Mouse (Mus musculus): ENCODE results near the gene Flvcr1. TPM values are rescaled to one million over a fixed set of nuclear protein-coding genes. Genes with fewer than 3 reads are reported as not detected.

Flvcr1 gene
- 9.7 and 11.5 TPM in 2 replicates for polyA plus RNA-seq (2016; fragmentation: Nextera tagmentation; extraction: Ambion mirVana)

GRCm38 (mm10) chr1:191026021-191026713, at the start of gene Flvcr1:
Gene Flvcr1 (minus strand): TSS chr1:191026158.
- peak; percentile 100 for ATAC-seq (ENCODE audit: low FRiP score)
- WGBS = under 1% methylated on average over 50 of the region's 50 CpGs
- H3K9ac ChIP-seq = peak within 1 kb of the TSS; percentile 91
- H3K36me3 ChIP-seq (replicated peaks) = peaks cover 7% of the 10 kb centered on the region
- H3K27ac ChIP-seq = peak within 1 kb of the TSS; percentile 95
- peaks cover 20% of the 10 kb centered on the region for H3K4me1 ChIP-seq
- peak within 1 kb of the TSS; percentile 95 for H3K4me2 ChIP-seq
- no peaks in the 10 kb centered on the region for H3K9me3 ChIP-seq
- no peaks in the 10 kb centered on the region for H3K27me3 ChIP-seq
- H3K4me3 ChIP-seq (replicated peaks) = peak within 1 kb of the TSS; percentile 84

- 71% methylated on average over 10 of the region's 10 CpGs for WGBS
- H3K27ac ChIP-seq = no peak overlapping the region
- no peak overlapping the region for H3K4me3 ChIP-seq (replicated peaks)
- H3K4me2 ChIP-seq = no peak overlapping the region
- H3K9me3 ChIP-seq = no peaks in the 10 kb centered on the region
- ATAC-seq (ENCODE audit: low FRiP score) = no peak
- no peaks in the 10 kb centered on the region for H3K27me3 ChIP-seq
- H3K4me1 ChIP-seq = no peaks in the 10 kb centered on the region
- peaks cover 90% of the 10 kb centered on the region for H3K36me3 ChIP-seq (replicated peaks)
- H3K9ac ChIP-seq = no peak overlapping the region
Measured at GRCm38 (mm10) chr1:191075199-191075883, 49.4 kb upstream of the Flvcr1 start.

- Histone ChIP-seq H3K36me3 (replicated peaks) (peaks cover 91% of the 10 kb centered on the region), H3K27ac (no peak overlapping the region), H3K4me1 (no peaks in the 10 kb centered on the region), H3K9me3 (no peaks in the 10 kb centered on the region), H3K4me3 (replicated peaks) (no peak overlapping the region), H3K4me2 (no peak overlapping the region), H3K27me3 (no peaks in the 10 kb centered on the region), H3K9ac (no peak overlapping the region)
- 95% methylated on average over 4 of the region's 4 CpGs for WGBS
- ATAC-seq (ENCODE audit: low FRiP score) = no peak
Measured at GRCm38 (mm10) chr1:191073486-191073885, 47.5 kb upstream of the Flvcr1 start.

GRCm38 (mm10) chr1:191073001-191073400, 47.0 kb upstream of the Flvcr1 start:
- 82% methylated on average over 6 of the region's 6 CpGs for WGBS
- Histone ChIP-seq H3K4me1 (no peaks in the 10 kb centered on the region), H3K4me3 (replicated peaks) (no peak overlapping the region), H3K36me3 (replicated peaks) (peaks cover 91% of the 10 kb centered on the region), H3K27ac (no peak overlapping the region), H3K9me3 (no peaks in the 10 kb centered on the region), H3K4me2 (no peak overlapping the region), H3K9ac (no peak overlapping the region), H3K27me3 (no peaks in the 10 kb centered on the region)
- no peak for ATAC-seq (ENCODE audit: low FRiP score)

- Histone ChIP-seq H3K4me1 (no peaks in the 10 kb centered on the region), H3K9ac (no peak overlapping the region), H3K27me3 (no peaks in the 10 kb centered on the region), H3K36me3 (replicated peaks) (peaks cover 91% of the 10 kb centered on the region), H3K4me2 (no peak overlapping the region), H3K9me3 (no peaks in the 10 kb centered on the region), H3K4me3 (replicated peaks) (no peak overlapping the region), H3K27ac (no peak overlapping the region)
- 95% methylated on average over 16 of the region's 16 CpGs for WGBS
- ATAC-seq (ENCODE audit: low FRiP score) = no peak
Measured at GRCm38 (mm10) chr1:191072329-191072913, 46.5 kb upstream of the Flvcr1 start.

- H3K9me3 ChIP-seq = no peaks in the 10 kb centered on the region
- no peak overlapping the region for H3K4me2 ChIP-seq
- H3K27me3 ChIP-seq = no peaks in the 10 kb centered on the region
- H3K9ac ChIP-seq = no peak overlapping the region
- WGBS = 93% methylated on average over 6 of the region's 6 CpGs
- no peak overlapping the region for H3K4me3 ChIP-seq (replicated peaks)
- H3K36me3 ChIP-seq (replicated peaks) = peaks cover 85% of the 10 kb centered on the region
- ATAC-seq (ENCODE audit: low FRiP score) = no peak
- no peak overlapping the region for H3K27ac ChIP-seq
- H3K4me1 ChIP-seq = no peaks in the 10 kb centered on the region
Measured at GRCm38 (mm10) chr1:191071613-191072012, 45.7 kb upstream of the Flvcr1 start.

- H3K4me1 ChIP-seq = 0 out of 2 replicates have a peak, but pooled peaks cover 1% of the 10 kb centered on the region
- no peak overlapping the region for H3K4me2 ChIP-seq
- H3K9me3 ChIP-seq = no peaks in the 10 kb centered on the region
- H3K36me3 ChIP-seq (replicated peaks) = peaks cover 86% of the 10 kb centered on the region
- no peak overlapping the region for H3K27ac ChIP-seq
- no peak for ATAC-seq (ENCODE audit: low FRiP score)
- H3K9ac ChIP-seq = no peak overlapping the region
- 82% methylated on average over 4 of the region's 4 CpGs for WGBS
- no peaks in the 10 kb centered on the region for H3K27me3 ChIP-seq
- H3K4me3 ChIP-seq (replicated peaks) = no peak overlapping the region
Measured at GRCm38 (mm10) chr1:191070259-191070658, 44.3 kb upstream of the Flvcr1 start.

- Histone ChIP-seq H3K27ac (no peak overlapping the region), H3K4me2 (no peak overlapping the region), H3K9me3 (no peaks in the 10 kb centered on the region), H3K27me3 (no peaks in the 10 kb centered on the region), H3K4me1 (peaks cover 13% of the 10 kb centered on the region), H3K4me3 (replicated peaks) (no peak overlapping the region), H3K9ac (no peak overlapping the region), H3K36me3 (replicated peaks) (peaks cover 73% of the 10 kb centered on the region)
- WGBS = 80% methylated on average over 5 of the region's 5 CpGs
- ATAC-seq (ENCODE audit: low FRiP score) = no peak
Measured at GRCm38 (mm10) chr1:191068377-191068776, 42.4 kb upstream of the Flvcr1 start.

GRCm38 (mm10) chr1:191065188-191065587, 39.2 kb upstream of the Flvcr1 start:
- peaks cover 44% of the 10 kb centered on the region for H3K36me3 ChIP-seq (replicated peaks)

GRCm38 (mm10) chr1:191064535-191064934, 38.6 kb upstream of the Flvcr1 start:
- 85% methylated on average over 2 of the region's 2 CpGs for WGBS
- no peak for ATAC-seq (ENCODE audit: low FRiP score)
- no peak overlapping the region; the same call in 1 of the 2 replicates for H3K4me2 ChIP-seq
- H3K9ac ChIP-seq = no peak overlapping the region
- H3K9me3 ChIP-seq = no peaks in the 10 kb centered on the region
- peaks cover 37% of the 10 kb centered on the region for H3K36me3 ChIP-seq (replicated peaks)
- 0 out of 2 replicates have a peak, but pooled peaks cover 8% of the 10 kb centered on the region for H3K27me3 ChIP-seq
- no peak overlapping the region for H3K27ac ChIP-seq
- peaks cover 23% of the 10 kb centered on the region for H3K4me1 ChIP-seq
- H3K4me3 ChIP-seq (replicated peaks) = no peak overlapping the region

More at GRCm38 (mm10) chr1:191065188-191065587, 39.2 kb upstream of the Flvcr1 start:
- H3K9me3 ChIP-seq = no peaks in the 10 kb centered on the region
- H3K9ac ChIP-seq = no peak overlapping the region
- no peak overlapping the region for H3K27ac ChIP-seq
- H3K27me3 ChIP-seq = 0 out of 2 replicates have a peak, but pooled peaks cover 8% of the 10 kb centered on the region
- WGBS = 84% methylated on average over 4 of the region's 4 CpGs
- ATAC-seq (ENCODE audit: low FRiP score) = no peak
- no peak overlapping the region for H3K4me3 ChIP-seq (replicated peaks)
- peaks cover 23% of the 10 kb centered on the region for H3K4me1 ChIP-seq
- no peak overlapping the region for H3K4me2 ChIP-seq

GRCm38 (mm10) chr1:191063700-191064099, 37.7 kb upstream of the Flvcr1 start:
- peak overlapping the region; percentile 81 for H3K4me3 ChIP-seq (replicated peaks)
- ATAC-seq (ENCODE audit: low FRiP score) = no peak
- peak overlapping the region; percentile 76 for H3K9ac ChIP-seq
- H3K9me3 ChIP-seq = no peaks in the 10 kb centered on the region
- 59% methylated on average over 9 of the region's 9 CpGs for WGBS
- H3K27ac ChIP-seq = no peak overlapping the region
- peak overlapping the region; percentile 73 for H3K4me2 ChIP-seq
- H3K36me3 ChIP-seq (replicated peaks) = peaks cover 30% of the 10 kb centered on the region
- H3K4me1 ChIP-seq = peaks cover 23% of the 10 kb centered on the region
- 0 out of 2 replicates have a peak, but pooled peaks cover 8% of the 10 kb centered on the region for H3K27me3 ChIP-seq

GRCm38 (mm10) chr1:191062781-191063485, 37.0 kb upstream of the Flvcr1 start, which contains the start of the genes Tatdn3 and Nsl1:
Gene Tatdn3 (minus strand): TSS chr1:191062932.
Gene Nsl1 (plus strand): TSS chr1:191063012.
- peak within 1 kb of the TSS; percentile 76 for H3K9ac ChIP-seq
- no peaks in the 10 kb centered on the region for H3K9me3 ChIP-seq
- WGBS = under 1% methylated on average over 56 of the region's 56 CpGs
- H3K4me1 ChIP-seq = peaks cover 23% of the 10 kb centered on the region
- peak; percentile 96 for ATAC-seq (ENCODE audit: low FRiP score)
- peak within 1 kb of the TSS; percentile 73 for H3K4me2 ChIP-seq
- peaks cover 23% of the 10 kb centered on the region for H3K36me3 ChIP-seq (replicated peaks)
- peak within 1 kb of the TSS; percentile 67 for H3K27ac ChIP-seq
- peak within 1 kb of the TSS; percentile 81 for H3K4me3 ChIP-seq (replicated peaks)
- H3K27me3 ChIP-seq = 0 out of 2 replicates have a peak, but pooled peaks cover 8% of the 10 kb centered on the region

Measured in forebrain, embryonic 12.5 days (tissue).